19 mouse cellular contexts compared by ENCODE assay signal in genomic region chr15:88451241-88451640, GRCm38 (mm10).
"Had no signal": no experiment of that assay in that cellular context is flagged by ENCODE, and none has a peak within 500 bp of the region (broad histone marks: within the 10 kb centered on the region; RNA-seq: fewer than 3 reads in every experiment).

No protein-coding gene starts in this region.

- H3K4me3 ChIP-seq: midbrain, embryonic 10.5 days; midbrain, embryonic 12.5 days; myocyte; neural tube, embryonic 13.5 days; neural tube, embryonic 15.5 days had no signal

- H3K27me3 ChIP-seq: neural tube, embryonic 13.5 days; neural tube, embryonic 15.5 days had no signal

- H3K36me3 ChIP-seq: midbrain, embryonic 10.5 days; midbrain, embryonic 12.5 days; neural tube, embryonic 13.5 days; neural tube, embryonic 15.5 days had no signal

- ATAC-seq: midbrain, embryonic 16.5 days had no signal

- H3K4me2 ChIP-seq: lung, embryonic 14.5 days; midbrain, embryonic 12.5 days; neural tube, embryonic 13.5 days; neural tube, embryonic 15.5 days had no signal

- H3K4me1 ChIP-seq: midbrain, embryonic 10.5 days; midbrain, embryonic 12.5 days; neural tube, embryonic 13.5 days; neural tube, embryonic 15.5 days had no signal

- H3K27ac ChIP-seq: liver, embryonic 14.5 days; midbrain, embryonic 10.5 days; midbrain, embryonic 12.5 days; neural tube, embryonic 13.5 days; neural tube, embryonic 15.5 days had no signal

- H3K9ac ChIP-seq: liver, embryonic 14.5 days; lung, embryonic 14.5 days; midbrain, embryonic 12.5 days; neural tube, embryonic 13.5 days; neural tube, embryonic 15.5 days had no signal

- H3K9me3 ChIP-seq: midbrain, embryonic 10.5 days; midbrain, embryonic 12.5 days; neural tube, embryonic 13.5 days; neural tube, embryonic 15.5 days had no signal

- DNase-seq: lung, adult 18-20 months; lung, embryonic 14.5 days; lung, postnatal 10 days; lung, postnatal 4 days; midbrain, embryonic 14.5 days; retina, postnatal 1 day; right cerebral cortex, adult 18-20 months; right cerebral cortex, postnatal 25 days; spleen, adult 18-20 months; thymus, adult 18-20 months; thymus, postnatal 14 days; thymus, postnatal 36 days had no signal
